Mouse (Mus musculus) left cerebral cortex, adult 11 months (tissue): ENCODE measurements around the gene Mroh7.

Experiments
- DNase-seq: peaks from one replicate; pipeline ENCODE4 v3.0.0; 2022; ENCODE audit warnings: low spot score

Mroh7 gene

GRCm38 (mm10) chr4:106693841-106694430 is 36.8 kb downstream of the Mroh7 start:
- no peak for DNase-seq

DNA sequence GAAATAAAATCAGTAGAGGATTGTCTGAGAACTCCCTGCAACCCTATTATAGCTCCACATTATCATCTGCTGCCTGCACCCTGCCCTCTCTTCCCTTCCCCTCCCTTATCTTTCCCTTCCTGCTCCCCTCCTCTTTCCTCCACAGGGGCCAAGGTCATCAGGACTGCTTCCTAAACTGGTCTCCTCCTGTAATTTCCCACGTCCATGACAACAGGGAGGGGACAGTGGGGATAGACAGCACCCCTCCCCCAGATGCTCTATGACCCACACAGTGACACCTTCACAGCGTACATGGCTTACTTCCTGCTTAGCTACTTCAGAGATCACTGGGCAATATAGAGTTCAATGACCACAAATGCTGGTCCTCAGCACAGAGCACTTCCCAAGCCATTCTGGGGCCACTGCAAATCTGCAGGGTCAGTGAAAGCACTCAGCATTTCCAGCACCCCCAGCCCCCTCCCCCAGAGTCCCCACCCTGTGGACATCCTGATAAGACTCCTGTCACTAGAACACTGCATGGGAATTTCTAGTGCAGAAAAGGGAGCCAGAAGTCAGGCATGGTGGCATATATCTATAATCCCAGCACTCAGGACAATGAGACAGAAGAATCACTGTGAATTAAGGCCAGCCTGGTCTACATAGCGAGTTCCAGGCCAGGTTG is 42.0 kb downstream of the Mroh7 start:
- no peak for DNase-seq

DNA sequence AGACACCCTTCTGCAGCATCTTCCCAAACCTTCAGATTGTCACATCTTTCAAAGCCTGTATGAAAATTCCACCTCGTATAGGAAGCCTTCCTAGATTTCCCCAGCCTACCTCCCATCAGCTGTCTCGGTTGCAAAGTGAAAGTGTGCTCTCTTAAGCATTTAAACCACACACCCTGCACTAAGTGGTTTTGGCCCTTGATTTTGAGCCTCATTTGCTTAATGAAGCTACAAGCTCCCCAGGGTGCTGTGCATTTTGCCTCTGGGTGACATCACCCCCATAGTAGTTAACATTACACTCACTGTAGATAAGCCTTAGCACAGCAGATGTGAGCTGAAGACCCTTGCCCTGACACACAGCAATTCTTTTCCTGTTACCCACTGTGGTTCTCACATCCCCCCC is 49.8 kb downstream of the Mroh7 start:
- no peak for DNase-seq

DNA sequence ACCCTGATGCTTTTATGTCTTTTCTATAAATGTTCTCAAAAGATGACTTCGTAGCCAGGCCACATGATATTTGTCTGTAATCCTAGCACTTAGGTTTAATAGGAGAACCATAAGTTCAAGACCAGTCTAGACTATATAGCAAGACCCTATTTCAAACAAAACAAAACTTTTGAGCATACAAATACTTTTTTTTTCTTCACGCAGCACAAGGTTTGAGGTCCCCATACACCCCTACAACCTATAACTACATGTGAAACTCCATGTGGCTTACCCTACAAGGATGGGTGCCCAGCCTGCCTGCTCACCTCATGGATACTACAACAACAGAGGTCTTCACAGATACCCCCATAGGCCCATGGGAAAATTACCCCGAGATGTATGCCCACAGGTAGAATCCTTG is 51.6 kb downstream of the Mroh7 start:
- no peak for DNase-seq

GRCm38 (mm10) chr4:106678442-106679118 is 52.1 kb downstream of the Mroh7 start, which contains the start of gene Ttc4:
Gene Ttc4, minus strand, starts transcription at chr4:106678944.
- DNase-seq = peak; percentile 61

DNA sequence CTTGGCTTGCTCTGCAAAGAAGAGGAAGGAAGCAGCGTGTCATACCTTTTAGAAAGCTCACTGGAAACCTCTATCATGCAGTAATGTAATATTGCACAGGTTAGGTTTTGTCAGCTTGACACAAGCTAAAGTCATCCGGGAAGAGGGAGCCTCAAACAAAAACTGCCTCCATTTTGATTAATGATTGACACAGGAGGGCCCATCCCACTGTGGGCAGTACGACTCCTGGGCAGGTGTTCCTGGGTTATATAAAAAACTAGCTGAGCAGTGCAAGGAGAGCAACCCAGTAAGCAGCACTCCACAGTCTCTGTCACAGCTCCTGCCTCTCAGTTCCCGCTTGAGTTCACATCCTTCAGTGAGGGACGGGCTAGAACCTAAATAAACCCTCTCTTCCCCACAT is 54.0 kb downstream of the Mroh7 start:
- no peak for DNase-seq

GRCm38 (mm10) chr4:106666546-106666945 is 64.2 kb downstream of the Mroh7 start:
- DNase-seq = no peak

- DNase-seq = no peak
These were observed 65.1 kb downstream of the Mroh7 start for GRCm38 (mm10) chr4:106665673-106666072.

GRCm38 (mm10) chr4:106665269-106665668 is 65.5 kb downstream of the Mroh7 start:
- no peak for DNase-seq

- no peak for DNase-seq
These were observed 66.0 kb downstream of the Mroh7 start for GRCm38 (mm10) chr4:106664697-106665096.

- no peak for DNase-seq
These were observed 66.7 kb downstream of the Mroh7 start for GRCm38 (mm10) chr4:106663956-106664470.

GRCm38 (mm10) chr4:106655681-106656080 is 75.0 kb downstream of the Mroh7 start:
- no peak for DNase-seq

- no peak for DNase-seq
These were observed 77.7 kb downstream of the Mroh7 start for GRCm38 (mm10) chr4:106653051-106653450.

- no peak for DNase-seq
These were observed 78.2 kb downstream of the Mroh7 start for GRCm38 (mm10) chr4:106652546-106652945.

DNA sequence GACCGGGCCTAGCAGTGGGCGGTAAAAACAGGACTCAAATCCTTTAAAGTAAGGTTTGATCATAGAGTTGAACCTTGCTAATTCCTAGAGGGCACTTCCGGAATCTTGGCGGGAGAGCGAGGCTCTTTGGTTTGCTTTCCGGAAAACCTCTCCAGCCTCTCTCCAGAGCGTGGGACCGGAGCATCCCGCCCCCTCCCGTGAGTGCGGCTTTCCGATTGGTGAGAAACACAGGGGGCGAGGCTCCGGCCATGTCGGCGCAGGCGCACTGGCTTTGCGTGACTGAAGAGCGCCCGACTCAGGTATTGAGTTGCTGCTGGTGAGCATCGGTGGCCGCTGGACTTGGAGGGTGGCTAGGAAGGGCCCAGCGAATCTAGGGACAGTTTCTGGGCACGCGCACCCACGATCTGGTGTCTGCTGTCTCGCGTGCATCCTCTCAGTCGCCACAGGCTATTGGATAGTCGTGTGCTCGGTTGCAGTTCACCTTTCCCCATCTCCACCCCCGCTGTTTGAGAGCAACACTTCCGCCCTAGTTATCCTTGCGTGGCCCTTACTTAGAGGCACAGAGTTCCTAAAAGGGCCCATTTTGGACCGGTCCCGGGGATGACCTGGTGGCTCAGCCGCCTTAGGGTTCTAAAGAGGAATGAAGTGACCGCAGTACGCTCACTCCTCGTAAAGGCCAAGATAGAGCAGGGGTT is 79.7 kb downstream of the Mroh7 start, which contains the start of gene Pars2:
Gene Pars2, plus strand, starts transcription at position 237 of the 695 bp plus-strand sequence.
- peak; percentile 94 for DNase-seq

GRCm38 (mm10) chr4:106647137-106647536 is 83.6 kb downstream of the Mroh7 start:
- DNase-seq = no peak

- DNase-seq = no peak
These were observed 84.9 kb downstream of the Mroh7 start for GRCm38 (mm10) chr4:106645797-106646196.

DNA sequence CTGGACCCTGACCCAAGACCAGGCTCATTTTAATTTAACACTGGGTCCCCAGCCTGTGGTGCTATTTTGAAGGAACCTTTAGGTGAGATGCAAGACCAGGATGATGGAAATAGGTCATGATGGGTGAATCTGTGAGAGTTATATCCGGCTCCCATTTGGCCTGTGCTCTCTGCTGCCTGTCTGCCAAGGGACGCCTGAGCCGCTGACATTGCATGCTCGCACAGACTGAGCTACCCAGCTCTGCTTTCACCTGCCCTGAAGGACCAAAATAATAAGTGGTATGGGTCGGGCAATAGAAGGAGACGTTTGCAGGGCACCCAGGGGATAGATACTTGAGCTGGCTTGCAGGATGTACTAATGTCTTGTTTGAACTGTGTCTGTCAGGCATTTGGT is 86.5 kb downstream of the Mroh7 start:
- DNase-seq = no peak

DNA sequence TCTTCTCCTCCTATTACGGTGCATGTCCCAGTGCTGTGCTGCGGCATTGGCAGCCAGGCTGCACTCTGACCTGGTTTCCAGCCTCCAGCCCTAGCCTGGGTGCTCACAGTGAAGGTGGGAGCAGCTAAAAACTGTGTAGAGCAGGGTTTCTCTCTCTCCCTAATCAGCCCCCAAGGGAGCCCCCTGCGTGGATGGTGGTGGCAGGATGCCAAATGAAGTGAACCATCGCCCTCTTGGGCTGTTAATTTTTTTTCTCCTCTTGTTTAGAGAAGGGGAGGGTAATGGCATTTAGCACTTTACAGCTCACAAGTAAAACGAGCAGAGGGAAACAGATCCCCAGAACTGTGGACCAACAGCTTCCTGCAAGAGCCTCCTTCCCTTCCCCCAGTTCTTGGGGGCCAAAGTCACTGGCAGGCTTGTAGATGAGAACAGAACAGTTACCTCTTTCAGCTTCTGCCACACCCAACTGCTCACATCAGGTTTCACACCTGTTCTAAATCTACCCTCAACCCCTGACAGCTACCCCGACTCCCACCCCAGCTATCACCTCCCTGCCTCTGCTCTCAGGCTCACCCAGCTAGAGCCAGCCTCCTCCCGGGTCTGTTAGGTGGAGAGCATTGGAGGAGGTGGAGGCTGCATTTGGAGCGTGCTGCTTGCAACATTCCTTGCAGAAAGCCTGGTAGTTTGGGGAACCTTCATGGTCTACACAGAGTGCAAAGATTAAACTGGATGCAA is 87.1 kb downstream of the Mroh7 start:
- no peak for DNase-seq

GRCm38 (mm10) chr4:106634086-106634479 is 96.6 kb downstream of the Mroh7 start:
- no peak for DNase-seq

DNA sequence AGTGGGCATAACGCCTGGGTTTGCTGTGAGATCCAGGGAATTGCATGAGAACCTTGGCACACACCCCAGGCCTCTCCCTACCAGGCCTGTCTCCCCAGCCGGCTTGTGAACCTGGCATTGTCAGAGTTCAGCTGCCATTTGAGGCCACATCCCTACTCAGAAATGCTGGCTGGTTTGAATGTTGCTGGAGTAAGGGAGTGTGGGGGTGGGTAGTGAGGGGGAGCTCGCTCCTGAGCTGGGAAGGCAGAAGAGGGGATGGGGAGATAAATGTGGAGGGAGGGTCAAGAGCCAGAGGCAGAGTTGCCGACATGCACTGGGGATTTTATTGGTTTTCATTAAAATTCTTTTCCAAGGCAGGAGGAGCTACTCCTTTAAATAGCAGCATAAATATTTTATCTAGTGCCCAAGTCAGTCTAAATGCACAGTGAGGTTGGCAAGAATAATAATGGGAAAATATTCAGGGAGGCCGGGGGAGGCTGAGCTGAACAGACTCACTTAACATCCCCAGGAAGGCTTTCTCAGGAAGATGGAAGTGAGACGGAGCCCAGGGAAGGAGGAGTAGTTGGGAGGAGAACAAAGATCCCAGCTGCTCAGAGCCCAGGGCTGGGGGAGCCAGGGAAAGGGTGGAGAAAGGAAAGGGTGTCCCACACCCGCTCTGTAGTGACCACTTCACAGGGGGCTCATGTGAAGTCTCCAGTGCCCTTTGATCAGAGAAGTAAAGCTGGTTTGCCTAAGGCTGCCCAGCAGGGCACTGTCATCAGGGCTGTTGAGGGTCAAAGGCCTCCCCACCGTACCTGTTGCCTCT is 97.2 kb downstream of the Mroh7 start:
- DNase-seq = peak; percentile 38
